Mouse (Mus musculus): Measurements from ENCODE around the gene Fnbp4.

DNA sequence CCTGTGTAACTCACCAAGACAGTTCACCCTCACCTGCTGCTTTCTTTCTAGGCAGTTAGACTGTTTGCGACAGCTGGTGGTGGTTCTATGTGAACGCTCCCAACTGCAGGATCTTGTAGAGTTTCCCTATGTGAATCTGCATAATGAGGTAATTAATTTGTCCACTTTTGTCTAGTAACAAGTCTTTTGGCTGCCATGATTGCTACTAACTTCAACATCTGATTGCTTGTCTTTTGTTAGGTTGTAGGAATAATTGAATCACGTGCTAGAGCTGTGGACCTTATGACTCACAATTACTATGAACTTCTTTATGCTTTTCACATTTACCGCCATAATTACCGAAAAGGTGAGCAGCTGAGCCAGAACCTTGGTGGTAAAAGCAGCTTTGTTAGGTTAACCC, 27.2 kb upstream of the Fnbp4 start:
- TF ChIP-seq POLR2AphosphoS5 (IDR thresholded peaks at IDR 0.05; ENCODE audit: insufficient replicate concordance, low read depth, low read length) (no peak), CTCF (IDR thresholded peaks at IDR 0.05; ENCODE audit: low read depth, low read length) (no peak)
